Mouse (Mus musculus): ENCODE measurements around the gene Slc23a2. TPM values are rescaled to one million over a fixed set of nuclear protein-coding genes. Genes with fewer than 3 reads are reported as not detected.

Slc23a2 gene
- polyA plus RNA-seq, 1 experiment, result 10.6 TPM

DNA sequence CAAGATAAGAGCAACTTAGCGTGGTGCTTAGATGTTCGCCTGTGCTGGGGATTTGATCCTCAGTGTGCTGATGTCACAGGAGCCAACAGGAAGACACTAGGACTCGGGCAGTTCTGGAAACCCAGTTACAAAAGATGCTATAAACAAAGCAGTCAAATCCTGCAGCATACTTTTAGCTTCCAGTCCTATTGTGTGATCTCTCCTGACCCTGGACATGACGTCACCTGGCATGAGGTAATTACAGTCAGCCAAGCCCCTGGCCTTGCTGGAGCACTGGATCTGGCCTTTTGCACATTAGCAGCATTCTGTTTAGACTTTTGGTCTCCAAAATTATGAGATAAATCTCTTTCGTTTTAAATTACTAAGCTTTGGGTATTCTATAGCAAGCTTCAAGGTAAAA, 38.8 kb downstream of the Slc23a2 start:
- WGBS, result 61% methylated on average over 5 of the region's 5 CpGs
- DNase-seq (ENCODE audit: low read depth, low spot score), result no peak

DNA sequence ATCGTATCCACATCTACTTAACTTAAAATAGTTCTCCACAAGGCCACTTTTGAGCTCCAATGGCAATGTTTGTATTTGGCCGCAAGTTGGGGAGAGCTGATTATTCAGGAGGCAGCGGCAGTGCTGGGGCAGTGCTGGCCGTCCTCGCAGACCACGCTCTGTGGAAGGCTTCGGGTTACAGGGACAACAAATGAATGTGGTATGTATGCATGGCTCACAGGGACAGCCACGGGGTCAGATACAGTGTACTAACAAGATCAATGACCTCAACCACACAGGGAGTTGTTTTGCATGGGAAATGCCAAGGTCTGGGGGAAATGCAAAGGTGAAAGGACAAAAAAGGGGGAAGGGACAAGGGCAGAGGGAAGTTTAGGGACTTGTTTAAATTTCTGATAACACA, 41.6 kb downstream of the Slc23a2 start:
- WGBS, result 50% methylated on average over 8 of the region's 8 CpGs
- no peak for DNase-seq (ENCODE audit: low read depth, low spot score)

DNA sequence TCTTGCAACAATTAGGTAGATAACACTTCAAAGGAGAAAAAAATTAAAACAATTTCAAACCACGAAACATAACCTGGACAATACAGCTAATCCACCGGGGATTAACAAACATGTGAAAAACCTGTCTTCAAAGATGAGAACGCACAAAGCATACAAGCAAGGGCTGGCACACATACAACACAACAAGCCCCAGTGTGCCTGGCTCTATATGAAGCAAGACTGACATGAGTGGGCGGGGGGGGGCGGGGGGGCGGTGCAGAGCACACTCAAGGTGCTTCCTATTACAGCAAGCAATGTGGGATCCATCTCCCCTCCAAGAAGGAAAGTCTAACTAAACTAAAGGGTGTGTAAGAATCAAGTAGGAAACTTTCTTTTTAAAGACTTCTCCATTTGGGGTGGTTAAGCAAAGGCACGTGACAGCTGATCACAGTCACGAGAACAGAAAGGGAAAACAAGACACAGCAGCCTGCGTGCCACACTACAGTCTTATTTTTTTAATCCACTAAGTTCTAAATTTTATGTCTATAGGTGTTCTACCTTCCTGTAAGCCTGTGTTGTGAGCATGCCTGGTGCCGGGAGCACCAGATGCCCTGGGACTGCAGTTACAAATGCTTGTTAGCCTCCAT, 42.3 kb downstream of the Slc23a2 start:
- no peak for DNase-seq (ENCODE audit: low read depth, low spot score)

DNA sequence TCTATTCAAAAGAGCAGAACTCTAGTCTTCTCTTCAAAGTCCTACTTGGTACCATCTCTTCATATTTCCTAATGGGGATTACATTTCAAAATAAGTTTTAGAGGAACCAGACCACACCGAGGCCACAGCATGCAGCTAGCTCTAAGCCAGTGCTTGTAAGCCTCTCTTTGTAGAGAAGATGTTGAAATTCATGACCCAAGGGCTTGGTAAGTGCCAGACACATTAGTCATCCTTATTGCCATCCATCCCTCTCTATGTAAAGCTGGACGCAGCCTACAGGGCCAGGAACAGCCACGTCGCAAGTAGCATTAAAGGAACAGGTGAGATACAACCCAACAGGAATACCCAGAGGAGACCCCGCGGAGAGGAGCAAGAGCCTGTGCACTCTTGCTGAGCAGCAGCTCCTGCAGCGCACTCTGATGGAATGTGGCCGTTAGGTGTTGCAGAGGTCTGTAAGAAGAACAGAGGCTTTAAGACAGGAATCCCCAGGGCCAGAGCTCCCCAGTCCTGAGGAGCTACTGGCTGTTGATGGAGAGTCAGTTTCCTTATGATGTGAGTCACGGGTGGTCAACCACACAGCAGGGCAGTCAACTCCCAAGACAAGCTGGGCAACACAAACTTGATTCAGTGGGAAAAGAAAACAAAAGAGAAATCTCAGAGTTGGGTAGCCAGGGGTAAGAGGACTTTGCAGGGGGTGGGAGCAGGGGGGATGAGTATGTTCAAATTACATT, 45.8 kb downstream of the Slc23a2 start:
- WGBS, result 85% methylated on average over 9 of the region's 9 CpGs

More for the DNA sequence above, 42.3 kb downstream of the Slc23a2 start:
- WGBS, result 80% methylated on average over 10 of the region's 10 CpGs

DNA sequence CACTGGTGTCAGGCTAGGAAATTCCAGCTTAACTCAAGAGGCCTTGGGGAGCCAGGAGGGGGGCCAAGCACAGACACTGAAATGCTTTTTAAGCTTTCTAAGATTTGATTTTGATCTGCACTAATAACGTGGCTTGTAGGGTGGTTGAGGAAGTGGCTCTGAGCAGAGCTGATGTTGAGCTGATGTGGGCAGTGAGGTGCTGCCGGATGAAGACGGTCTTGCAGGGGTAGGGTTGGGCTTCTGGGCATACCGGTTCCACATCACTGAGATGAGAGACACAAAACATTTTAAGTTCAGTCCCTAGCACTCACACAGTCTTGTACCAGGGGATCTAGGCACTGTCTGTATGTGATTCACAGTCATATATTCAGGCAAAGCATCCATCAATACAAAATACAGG, 46.5 kb downstream of the Slc23a2 start:
- 90% methylated on average over 4 of the region's 4 CpGs for WGBS
- DNase-seq (ENCODE audit: low read depth, low spot score), result no peak

More for the DNA sequence above, 45.8 kb downstream of the Slc23a2 start:
- no peak for DNase-seq (ENCODE audit: low read depth, low spot score)

DNA sequence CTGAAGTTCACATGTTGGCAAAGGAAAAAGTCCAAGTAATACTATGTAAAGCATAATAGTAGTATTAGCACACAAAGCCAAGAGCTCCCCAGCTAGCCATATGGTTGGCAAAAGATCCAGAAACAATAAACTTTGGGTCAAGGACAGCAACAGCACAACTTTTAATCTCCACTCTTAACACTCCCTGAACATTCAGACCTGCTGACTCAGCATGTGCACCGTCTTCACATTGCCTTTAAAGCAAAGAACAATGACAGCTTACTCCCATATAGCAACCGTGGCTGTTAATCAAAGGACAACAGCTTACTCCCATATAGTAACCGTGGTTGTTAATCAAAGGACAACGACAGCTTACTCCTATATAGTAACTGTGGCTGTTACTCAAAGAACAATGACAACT, 48.3 kb downstream of the Slc23a2 start:
- no peak for DNase-seq (ENCODE audit: low read depth, low spot score)
- 53% methylated on average over 4 of the region's 4 CpGs for WGBS

DNA sequence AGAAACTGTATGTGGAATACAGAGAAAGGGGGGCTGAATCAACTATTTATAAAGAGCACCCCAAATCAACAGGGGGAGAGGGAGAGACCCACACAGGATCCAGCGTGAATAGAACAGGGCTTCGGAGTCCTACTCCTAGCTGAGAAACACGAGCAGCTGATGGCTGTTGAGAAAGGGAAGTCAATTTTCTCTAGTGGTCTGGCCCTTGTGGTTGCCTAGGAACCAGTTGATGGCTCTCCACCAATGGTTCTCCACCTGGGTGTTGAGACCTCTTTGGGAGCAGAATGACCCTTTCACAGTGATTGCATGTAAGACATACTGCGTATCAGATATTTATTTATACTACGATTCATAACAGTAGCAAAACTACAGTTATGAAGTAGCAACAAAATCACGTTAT, 49.1 kb downstream of the Slc23a2 start:
- no peak for DNase-seq (ENCODE audit: low read depth, low spot score)
- 88% methylated on average over 6 of the region's 6 CpGs for WGBS

DNA sequence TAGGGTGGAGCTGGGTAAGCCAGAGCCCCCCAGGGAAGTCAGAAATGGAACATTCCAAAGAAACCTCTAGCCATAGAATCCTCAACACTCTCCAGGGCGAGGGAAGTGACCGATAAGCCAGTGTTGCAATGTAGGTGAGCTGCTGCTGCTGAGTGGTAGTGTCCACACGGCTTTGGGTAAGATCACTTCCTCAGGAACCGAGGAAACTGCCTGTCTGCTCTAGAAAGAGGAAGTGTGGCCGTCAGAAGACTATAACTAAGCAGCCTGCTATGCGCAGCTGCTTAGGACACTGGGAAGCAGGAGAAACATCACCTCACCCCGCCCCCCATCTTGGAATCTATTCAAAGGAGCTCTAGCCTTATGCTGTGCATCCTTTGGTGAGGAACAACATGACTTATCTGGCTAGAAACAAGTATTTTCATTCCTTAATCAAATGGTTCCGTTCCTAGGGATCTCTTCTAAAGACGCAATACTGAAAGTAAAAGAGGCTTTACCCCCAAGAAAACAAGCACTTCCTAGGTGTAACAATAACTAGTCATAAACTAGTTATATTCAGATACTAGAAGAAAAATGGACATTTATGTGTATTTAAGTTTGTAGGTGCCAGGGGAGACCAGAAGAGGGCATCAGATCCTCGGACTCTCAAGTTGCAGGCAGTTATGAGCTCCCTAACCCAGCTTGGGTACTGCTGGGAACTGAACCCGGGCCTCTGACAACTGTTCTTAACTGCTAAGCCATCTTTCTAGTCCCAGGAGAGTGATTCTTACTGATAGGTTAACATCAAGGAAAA, 50.3 kb downstream of the Slc23a2 start:
- no peak for DNase-seq (ENCODE audit: low read depth, low spot score)
- 79% methylated on average over 11 of the region's 11 CpGs for WGBS

DNA sequence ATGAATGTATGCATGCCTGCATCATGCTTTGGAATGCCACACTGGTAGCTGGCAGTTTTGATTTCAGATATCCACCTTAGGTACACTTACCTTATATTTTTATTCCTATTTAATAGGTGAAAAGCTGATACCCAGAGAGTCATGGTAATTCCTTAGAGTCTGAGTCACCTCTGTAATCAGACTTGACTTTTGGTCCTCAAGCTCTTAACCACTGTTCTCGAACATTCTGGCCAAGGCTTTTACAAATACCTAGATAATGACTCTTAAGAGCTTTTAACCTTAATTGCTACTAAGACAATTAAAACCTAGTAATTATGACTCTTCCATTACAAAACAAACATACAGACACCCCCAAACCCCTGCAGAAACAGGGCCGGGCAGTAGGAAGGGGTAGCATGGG, 51.2 kb downstream of the Slc23a2 start:
- WGBS, result 56% methylated on average over 2 of the region's 2 CpGs
- DNase-seq (ENCODE audit: low read depth, low spot score), result no peak

DNA sequence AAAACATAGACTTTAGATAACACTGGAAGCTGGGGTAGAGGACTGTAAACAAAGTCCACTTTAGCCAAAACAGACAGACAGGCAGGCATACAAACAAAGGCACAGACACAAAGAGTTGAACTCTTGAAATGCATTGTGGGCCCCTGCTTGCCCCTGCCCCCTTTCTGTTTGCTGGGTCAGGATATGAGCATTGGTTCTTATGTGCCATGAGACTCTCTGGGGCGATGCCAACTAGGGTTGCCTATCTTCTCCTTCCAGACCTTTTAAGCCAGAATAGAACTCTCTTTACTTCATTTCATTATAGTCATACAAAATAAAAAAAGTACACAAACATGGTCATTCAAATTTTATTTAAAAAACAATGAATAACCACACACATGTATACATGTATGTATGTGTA, 51.6 kb downstream of the Slc23a2 start:
- 94% methylated on average over 1 of the region's 1 CpGs for WGBS

DNA sequence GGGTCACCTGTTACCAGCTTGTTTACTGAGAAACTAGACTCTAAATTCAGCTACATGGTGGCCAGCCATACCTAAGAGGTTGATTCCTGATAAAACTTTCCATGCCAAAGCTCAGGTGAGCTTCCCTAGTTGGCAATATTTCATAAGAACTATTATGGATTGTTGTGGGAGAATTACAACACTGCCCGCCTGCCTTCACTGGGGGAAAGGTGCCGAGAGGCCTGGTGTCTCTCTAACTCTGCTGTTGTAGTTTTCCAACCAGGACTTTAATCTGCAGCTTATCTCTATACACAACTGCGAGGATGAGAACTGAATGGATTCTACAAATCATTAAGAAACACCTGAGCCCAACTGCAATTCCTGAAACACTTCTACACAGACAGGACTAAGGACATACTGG, 52.2 kb downstream of the Slc23a2 start:
- 48% methylated on average over 3 of the region's 3 CpGs for WGBS
- no peak for DNase-seq (ENCODE audit: low read depth, low spot score)

More for the DNA sequence above, 51.6 kb downstream of the Slc23a2 start:
- DNase-seq (ENCODE audit: low read depth, low spot score), result no peak

DNA sequence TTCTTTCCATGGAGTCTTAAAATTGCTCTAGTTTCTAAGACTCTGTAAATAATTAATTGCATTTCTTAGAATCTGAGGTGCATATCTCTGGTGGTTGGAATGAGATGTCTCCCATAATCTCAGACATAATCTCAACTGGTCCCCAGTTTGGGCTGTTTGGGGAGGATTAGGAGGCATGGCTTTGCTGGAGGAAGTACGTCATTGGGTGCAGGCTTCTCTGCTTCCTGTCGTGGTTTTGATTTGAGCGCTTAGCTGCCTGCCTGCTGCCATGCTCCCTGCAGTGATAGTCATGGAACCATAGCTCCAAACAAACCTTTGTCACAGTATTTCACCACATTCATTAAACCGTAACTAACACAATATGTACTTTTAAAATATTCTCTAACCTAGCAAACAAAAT, 53.2 kb downstream of the Slc23a2 start:
- WGBS, result 83% methylated on average over 4 of the region's 4 CpGs
- DNase-seq (ENCODE audit: low read depth, low spot score), result no peak

DNA sequence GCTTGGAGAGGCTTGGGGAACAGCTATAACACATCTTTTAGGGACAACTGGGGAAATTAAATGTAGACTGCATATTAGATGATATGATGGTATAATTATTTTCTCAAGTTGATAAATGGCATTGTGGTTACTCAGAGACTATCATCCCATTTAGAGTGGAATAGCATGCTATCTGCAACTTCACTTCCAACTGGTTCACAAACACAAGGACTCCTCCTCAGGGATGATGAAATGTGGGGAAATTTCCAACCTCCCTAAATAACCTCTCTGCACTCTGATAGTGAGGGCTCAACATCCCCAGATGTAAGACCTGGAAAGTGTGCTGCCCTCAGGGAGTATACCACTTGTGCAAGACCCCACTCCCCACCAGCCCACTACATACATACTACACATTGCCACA, 60.1 kb downstream of the Slc23a2 start:
- DNase-seq (ENCODE audit: low read depth, low spot score), result no peak

DNA sequence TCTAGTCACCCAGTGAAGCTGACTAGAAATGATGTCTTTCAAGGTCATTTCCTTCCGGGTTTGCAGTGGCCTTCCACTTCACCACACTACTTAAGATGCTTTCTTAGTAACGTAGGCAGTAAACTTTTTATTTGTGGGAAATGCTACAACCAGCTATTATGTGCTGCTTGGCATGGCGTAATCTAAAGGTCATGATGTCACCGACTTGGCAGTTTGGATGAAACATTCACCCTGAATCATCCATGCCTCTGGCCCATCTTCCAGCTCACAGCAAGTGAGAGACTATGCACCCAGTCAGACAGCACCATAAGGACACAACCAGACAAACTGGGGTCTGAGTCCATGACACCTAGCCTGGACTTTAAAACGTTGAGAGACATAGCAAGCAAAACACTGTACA, 60.5 kb downstream of the Slc23a2 start:
- 58% methylated on average over 5 of the region's 5 CpGs for WGBS
- no peak for DNase-seq (ENCODE audit: low read depth, low spot score)

DNA sequence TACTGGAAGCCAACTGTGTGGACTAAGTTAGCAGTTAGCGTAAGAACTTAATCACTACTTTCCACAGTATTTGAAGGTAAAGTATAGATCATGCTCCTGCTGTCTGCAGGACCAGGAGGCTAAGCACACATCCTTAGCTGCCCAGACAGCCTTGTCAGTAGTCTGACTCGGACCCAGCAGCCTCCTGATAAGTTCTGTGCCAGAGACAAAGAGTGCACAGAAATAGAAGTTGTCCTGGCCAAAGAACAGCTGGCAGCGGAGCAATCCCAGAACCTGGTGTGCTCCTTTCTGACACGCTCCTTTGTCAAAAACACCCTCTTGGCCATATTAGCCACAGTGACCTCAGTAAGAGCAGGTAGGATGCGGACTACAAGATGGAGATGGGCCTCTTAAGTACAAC, 65.8 kb downstream of the Slc23a2 start:
- DNase-seq (ENCODE audit: low read depth, low spot score), result no peak
- 91% methylated on average over 5 of the region's 5 CpGs for WGBS

DNA sequence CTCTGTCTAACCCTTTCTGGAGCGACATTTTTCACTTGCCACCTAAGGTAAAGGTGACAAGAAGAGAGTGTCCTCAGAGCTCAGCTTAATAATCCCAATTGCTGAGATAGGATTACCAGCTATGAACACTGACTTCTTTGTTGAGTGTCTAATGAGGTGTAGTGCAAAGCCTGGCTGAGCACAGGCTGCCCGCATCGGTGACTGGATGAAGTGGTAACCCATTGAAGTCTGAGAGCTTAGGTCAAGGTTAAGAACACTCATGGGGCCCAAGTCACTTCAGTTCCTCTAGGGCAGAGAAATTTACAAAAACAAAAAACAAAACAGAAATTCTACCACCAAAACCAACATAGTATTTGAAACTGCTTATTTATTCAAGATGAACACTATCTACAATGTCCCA, 71.9 kb downstream of the Slc23a2 start:
- DNase-seq (ENCODE audit: low read depth, low spot score), result no peak

DNA sequence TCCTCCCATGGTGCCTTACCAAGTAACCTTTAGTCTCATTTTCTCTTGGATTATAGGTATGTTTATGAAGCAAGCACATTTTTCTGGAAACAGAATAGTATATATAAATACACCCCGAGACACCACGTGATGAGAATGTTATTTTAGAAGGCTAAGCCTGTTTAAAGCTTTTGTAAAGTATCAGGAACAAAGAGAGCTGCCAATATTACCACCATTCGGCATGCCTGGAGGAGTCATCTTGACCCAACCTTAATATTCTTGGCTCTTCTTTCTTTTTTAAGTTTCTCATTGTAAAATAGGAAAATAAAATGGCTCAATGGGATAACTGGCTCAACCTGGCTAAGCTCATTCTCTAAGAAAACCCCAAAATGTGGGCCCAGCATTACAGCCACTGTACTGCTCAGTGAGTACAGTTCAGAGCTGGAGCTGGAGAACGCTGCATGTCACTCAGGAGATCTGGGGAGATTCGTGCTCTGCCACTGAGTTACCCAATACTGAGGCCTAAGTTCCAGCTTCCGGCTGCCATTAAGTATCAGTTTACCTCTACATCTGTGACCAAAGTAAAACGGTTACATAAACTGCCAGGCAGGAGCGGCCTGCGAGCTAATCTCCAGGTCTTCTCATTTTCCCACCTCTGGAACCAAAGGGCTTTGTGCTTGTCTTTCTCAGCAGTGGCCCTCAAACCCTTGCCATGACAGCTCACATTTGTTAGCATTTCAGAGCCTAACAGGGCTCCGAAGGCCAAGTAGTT, 74.7 kb downstream of the Slc23a2 start:
- 90% methylated on average over 10 of the region's 10 CpGs for WGBS
- no peak for DNase-seq (ENCODE audit: low read depth, low spot score)

More for the DNA sequence above, 71.9 kb downstream of the Slc23a2 start:
- WGBS, result 87% methylated on average over 3 of the region's 3 CpGs

DNA sequence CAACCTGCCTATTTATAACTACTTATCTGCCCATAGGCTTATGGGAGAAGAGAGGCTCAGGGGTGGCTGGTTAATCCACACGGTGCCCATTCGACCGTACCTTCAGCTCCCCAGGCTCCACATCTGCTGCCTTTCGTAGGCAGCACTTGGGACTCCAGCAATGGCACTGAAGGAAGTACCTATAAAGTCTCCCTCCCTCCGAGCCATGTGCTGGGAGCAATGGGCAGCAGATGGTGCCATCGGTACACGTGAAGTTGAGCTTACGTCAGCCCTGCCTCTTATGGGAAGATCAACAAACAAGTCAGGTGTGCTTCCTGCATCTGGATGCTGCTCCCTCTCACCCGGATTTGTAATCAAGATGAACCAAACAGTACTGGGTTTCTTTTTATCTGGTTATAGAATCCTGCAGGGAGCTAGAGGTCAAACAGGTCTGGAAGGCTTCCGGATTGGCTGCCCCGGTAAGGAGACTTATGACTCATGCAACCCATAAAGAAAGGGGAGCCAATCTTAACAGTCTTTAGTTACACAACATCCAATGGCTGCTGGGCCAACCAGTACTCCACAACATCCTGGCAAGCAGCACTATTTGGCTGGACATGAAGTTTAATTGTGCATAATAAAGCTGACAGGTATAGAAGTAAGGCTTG, 80.6 kb downstream of the Slc23a2 start:
- 32% methylated on average over 11 of the region's 11 CpGs for WGBS
- peak; percentile 85 for DNase-seq (ENCODE audit: low read depth, low spot score)

DNA sequence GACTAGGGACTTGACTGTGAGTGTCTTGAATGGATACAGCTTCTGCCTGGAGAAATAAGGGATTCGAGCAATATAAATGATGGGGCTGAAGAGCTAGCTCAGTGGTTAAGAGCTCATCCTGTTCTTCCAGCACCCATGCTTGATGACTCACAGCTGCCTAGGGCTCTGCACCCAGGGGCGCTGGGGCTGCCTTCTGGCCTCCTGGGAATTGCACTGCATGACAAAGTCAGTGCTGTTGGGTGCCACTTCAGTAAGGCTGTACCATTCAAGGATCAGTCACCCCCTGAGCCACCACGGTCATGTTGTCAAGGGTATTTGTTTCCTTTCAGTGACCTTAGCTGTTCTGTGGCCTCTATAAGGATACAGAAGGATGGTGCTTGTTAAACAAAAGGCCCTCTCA, 81.1 kb downstream of the Slc23a2 start:
- WGBS, result 41% methylated on average over 3 of the region's 3 CpGs
- no peak for DNase-seq (ENCODE audit: low read depth, low spot score)

DNA sequence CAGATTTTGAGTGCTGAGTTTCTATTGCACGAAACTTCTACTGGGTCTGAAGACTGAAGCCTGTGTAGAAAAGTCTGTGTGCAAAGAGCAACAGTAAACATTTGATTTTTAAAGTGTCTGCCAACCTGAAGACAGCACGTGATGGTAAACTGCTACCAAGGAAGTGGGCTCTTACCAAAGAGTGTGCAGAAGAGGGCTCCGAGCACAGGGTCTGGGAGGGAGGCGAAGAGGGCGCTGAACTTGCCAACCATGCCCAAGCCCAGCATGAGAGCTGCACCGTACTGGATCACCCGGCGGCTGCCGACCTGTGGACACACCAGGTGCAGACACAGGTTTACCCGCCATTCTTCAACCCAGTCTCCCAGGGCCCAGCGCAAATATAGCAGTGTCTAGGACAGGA, 83.0 kb downstream of the Slc23a2 start:
- no peak for DNase-seq (ENCODE audit: low read depth, low spot score)
- 91% methylated on average over 11 of the region's 11 CpGs for WGBS
